Mouse (Mus musculus) inflammation-experienced regulatory T-cells, adult 6 months (primary cell): ENCODE measurements around the gene Cldn7. TPM values are rescaled to one million over a fixed set of nuclear protein-coding genes. Genes with fewer than 3 reads are reported as not detected.

Experiments
- ATAC-seq: one replicate; pipeline ENCODE4 v1.8.0; 2017
- polyA plus RNA-seq, 3 experiments: library from polyadenylated mRNA; unstranded; fragments of 100-300 nt; shearing (Covaris generic); gene quantifications; one replicate each; pipeline ENCODE4 v1.2.1; 2017

Cldn7 gene
- polyA plus RNA-seq, 3 experiments from 2014 or later = 1.1 TPM; not detected in 2

DNA sequence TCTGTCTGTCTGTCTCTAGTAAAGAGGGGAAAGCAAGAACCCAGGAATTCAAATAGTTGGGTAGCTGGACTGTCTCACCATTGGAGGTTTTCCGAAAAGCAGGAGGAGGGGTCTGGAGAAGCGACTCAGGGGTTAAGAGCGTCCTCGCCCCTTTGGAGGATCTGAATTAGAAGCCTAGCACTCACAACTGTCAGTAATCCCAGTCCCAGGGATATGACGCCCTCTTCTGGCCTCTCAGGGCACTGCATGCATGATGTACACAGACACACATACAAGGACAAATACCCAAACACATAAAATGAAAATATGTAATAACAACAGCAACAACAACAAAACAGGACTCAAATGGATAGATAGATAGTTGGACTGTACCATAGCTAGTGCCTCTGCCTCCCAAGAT is 4.0 kb upstream of the Cldn7 start:
- ATAC-seq = no peak

DNA sequence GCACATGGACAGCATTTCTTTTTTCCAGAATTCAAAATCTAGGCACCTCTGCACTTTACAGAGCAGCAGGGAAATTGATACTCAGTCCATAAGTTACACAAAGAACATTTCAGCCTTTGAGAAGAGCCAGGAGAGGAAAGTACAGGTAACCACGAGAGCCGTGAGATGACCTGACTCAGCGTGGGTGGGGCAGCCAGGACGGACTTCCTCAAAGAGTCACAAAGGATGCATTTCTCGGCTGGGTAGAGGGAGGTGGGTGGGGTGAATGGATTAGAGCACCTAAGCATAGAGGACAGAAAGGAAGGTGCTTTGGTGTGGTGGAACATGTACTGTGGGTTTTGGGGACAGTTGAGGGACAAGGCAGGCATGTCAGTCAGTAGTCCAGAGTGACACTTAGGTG is 2.7 kb upstream of the Cldn7 start:
- no peak for ATAC-seq

GRCm38 (mm10) chr11:69965271-69966005 is 859 bp downstream of the Cldn7 start:
- ATAC-seq = no peak

DNA sequence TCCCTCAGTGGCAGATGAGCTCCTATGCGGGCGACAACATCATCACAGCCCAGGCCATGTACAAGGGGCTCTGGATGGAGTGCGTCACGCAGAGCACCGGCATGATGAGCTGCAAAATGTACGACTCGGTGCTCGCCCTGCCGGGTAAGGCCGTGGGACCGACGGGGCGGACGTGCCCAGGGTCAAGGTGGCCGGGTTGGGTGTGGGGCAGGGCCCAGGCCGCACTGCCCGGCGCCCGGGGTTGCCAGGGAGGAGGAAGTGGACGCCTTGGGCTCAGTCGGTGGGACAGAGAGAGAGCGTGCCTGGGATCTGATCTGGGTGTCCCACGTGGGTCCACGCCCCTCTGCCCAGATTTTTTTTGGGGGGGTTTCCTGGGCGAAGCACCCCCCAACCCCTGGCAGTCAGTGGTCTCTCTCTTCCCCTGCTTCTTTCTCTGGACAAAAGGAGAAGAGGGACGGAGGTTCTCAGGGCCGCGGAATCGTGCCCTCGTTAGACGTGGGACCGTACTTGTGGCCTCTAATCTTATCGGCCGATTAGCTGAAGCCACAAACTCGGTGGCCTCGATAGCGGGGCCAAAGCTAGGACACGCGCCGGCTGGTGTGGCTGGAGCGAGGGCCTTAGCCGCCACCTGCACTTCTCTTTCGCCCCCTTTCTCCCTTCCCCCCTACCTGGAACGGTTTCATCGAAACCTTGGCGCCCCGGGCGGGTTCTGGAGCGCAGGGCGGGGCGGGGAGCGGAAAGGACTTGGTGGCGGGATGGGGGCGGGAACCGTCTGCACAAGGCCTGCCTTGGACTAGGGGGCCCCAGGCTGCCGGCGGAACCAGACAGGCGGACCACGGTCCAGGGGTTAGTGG is 1.7 kb downstream of the Cldn7 start:
- no peak for ATAC-seq

- ATAC-seq = no peak
These were observed 2.4 kb downstream of the Cldn7 start for GRCm38 (mm10) chr11:69966860-69967517.

- ATAC-seq = no peak
These were observed 4.2 kb downstream of the Cldn7 start for GRCm38 (mm10) chr11:69968793-69969192.

DNA sequence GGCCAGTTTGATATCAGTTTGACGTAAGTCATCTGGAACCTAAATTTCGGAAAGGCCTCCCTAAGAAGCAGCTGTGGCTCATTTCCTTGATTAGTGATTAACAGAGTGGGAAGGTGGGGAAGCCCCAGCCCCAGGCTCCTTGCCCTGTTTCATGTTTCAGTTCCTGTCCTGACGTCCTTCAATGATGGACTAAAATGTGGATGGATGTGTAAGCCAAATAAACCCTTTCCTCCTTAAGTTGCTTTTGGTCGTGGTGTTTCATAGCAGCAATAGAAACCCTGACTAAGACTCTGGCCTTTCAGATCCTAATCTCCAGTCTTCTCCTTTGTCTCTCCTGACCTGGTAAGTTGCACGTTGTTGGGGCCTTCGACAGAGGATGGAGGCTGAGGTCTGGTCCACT is 5.6 kb downstream of the Cldn7 start:
- ATAC-seq = no peak

- ATAC-seq = no peak
These were observed 6.2 kb downstream of the Cldn7 start for GRCm38 (mm10) chr11:69970775-69971174.

DNA sequence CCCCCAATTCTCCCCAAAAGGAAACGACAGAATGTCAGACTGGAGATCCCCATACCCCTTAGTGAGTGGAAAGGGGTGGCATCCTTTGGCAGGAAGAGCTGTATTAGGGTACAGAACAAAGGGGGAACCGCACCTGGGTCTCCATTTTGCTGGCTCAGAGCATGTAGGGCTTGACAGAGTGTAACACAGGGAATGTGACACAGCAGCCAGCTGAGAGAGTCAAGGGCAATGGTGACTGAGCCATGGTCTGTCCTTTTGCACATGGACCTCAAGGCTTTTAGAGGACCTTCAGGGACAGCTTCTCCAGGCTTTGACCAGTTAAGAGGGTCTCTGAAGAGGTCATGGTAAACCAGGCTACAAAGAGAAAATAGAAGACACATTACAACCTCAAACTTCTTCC is 10.3 kb downstream of the Cldn7 start:
- no peak for ATAC-seq

- no peak for ATAC-seq
These were observed 11.7 kb downstream of the Cldn7 start for GRCm38 (mm10) chr11:69976271-69976670.

DNA sequence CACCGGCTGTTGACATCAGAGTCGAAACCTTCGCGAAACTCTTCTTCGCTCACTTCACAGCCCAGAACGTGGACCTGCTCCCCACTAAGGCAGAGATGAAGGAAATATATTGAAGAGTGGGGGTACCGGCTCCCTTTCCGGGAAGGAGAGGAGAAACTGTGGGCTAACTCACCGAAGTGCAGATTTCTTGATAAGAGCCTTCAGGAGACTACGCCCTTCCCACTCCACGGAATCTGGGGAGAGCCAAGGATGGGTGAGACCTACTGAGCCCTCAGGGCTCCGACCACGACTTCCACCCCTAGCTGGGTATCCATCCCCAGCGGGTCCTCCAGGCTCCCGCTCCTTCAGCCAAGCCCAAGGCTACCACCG is 15.2 kb downstream of the Cldn7 start:
- no peak for ATAC-seq

GRCm38 (mm10) chr11:69980196-69981140 is 15.9 kb downstream of the Cldn7 start:
- peak; percentile 83 for ATAC-seq

DNA sequence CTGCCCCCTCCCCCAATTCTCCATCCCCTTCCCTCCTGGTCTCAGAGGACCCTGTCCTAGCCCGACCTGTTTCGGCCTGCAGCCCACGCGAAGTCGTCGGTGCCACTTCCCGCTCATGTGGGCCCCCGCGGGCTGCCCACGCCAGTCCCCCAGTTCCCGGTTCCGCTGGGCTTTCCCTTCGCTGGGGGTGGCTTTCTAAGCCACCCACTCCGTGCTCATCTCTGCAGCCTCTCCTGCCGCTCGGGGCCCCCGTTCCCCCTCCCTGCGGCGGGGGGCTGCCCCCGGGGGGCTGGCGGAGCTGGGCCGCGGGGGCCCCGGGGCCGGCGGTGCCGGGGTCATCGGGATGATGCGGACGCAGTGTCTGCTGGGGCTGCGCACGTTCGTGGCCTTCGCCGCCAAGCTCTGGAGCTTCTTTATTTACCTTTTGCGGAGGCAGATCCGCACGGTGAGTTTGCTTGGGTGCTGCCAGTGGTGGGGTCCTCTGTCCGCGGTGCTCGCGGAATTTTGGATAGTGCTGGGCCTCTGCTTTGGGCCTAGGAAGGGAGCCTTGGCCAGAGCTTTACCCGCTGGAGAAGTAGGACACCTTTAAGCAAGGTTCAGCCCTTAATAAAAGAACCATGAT is 16.7 kb downstream of the Cldn7 start, which contains the start of gene Ctdnep1:
TSS of gene Ctdnep1 (plus strand) at position 16 of the 622 bp plus-strand sequence.
- ATAC-seq = peak; percentile 55

DNA sequence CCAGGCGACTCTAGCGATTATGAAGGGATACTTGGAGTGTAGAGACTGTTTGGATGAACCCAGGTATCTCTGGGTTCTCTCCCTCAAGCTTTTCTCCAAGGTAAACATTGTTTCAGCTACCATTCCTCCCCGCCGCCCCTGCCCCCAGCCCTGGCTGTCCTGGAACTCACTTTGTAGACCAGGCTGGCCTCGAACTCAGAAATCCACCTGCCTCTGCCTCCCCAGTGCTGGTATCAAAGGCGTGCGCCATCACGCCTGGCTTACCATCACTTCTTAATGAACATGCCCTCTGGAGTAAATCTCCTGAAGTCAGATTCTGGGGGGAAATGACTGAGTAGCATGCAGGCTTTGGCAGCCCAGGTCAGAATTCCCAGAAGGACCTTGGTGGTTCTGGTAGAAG is 17.6 kb downstream of the Cldn7 start, which contains the start of gene Elp5:
TSS of gene Elp5 (minus strand) at position 293 of the 400 bp plus-strand sequence.
- ATAC-seq = no peak

DNA sequence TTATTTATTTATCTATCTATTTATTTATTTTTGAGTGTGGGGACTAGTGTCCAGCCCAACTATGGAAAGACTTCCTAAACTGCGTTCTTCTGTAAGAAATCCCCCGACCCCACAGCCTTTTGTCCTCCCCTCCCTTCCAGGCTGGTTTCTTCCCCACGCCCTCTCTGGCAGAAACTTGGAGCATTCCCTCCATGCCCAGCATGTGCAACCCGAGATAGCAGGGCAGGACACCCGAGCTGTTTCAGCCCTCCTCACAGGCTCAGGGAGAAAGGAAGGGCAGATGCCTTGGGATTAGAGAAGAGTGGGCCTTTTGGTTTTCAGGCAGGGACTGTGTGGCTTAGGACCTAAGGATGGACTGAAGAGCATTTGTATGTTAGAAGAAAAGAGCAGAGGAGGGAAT is 18.3 kb downstream of the Cldn7 start:
- ATAC-seq = no peak

GRCm38 (mm10) chr11:69983377-69983776 is 18.8 kb downstream of the Cldn7 start:
- no peak for ATAC-seq

- no peak for ATAC-seq
These were observed 19.9 kb downstream of the Cldn7 start for GRCm38 (mm10) chr11:69984431-69984830.

DNA sequence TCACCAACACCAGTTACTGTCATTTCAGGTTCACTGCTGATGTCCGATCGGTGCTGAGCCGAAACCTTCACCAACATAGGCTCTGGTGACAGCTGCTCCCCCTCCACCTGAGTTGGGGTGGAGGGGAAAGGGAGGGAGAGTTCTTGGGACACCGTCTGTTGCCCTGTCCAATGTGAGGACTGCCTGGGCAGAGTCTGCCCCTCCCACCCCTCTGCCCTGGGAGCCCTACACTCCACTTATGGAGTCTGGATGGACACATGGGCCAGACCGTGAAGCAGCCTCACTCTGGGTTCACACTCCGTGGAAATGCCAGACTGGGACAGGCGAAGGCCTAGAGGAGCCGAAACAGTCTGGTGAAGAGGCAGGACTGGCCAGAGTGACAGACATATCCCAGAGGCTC is 25.4 kb downstream of the Cldn7 start:
- ATAC-seq = no peak

GRCm38 (mm10) chr11:69990850-69991691 is 26.5 kb downstream of the Cldn7 start, which contains the start of gene Gabarap:
TSS of gene Gabarap (plus strand) at chr11:69991143.
- peak; percentile 72 for ATAC-seq

GRCm38 (mm10) chr11:69991711-69992110 is 27.1 kb downstream of the Cldn7 start:
- ATAC-seq = no peak

- no peak for ATAC-seq
These were observed 27.8 kb downstream of the Cldn7 start for GRCm38 (mm10) chr11:69992396-69992795.
